In the genomic region with DNA sequence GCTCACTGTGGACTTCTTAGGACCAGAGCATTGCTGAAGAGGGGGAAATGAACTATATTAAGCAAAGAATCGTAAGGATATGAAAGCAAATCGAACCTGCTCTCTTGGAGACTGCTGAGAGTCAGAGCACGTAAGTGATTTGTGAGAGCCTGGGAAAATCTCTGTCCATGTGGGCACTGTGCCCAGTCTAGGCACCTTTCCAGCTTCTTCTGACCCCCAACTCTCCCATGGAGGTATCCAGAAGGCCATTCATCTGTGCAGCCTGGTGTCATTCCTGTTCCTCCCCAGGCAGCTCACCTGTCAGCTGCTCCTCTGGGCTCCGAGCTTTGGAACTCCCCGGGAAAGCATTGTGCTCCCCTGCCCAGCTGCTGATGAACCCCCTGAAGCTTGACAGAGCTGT, we compare ENCODE assay signal across 16 mouse cellular contexts.
A peak's percentile ranks its signal among the peaks of the same experiment; 100 is the strongest.
DNase-seq lines count a peak whose midpoint lies in the region; ATAC-seq and TF ChIP-seq lines count a peak whose summit lies in the region.
"Had no signal": no experiment of that assay in that cellular context is flagged by ENCODE, and none has a peak within 500 bp of the region (broad histone marks: within the 10 kb centered on the region; RNA-seq: fewer than 3 reads in every experiment).

No protein-coding gene starts in this region.

- no peak overlapping the region for H3K27ac ChIP-seq in hindbrain, postnatal 0 days
- no peak overlapping the region for H3K27ac ChIP-seq in hindbrain, embryonic 12.5 days
- H3K27ac ChIP-seq: forebrain, embryonic 12.5 days; heart, embryonic 10.5 days; hindbrain, embryonic 10.5 days; liver, embryonic 12.5 days; midbrain, embryonic 12.5 days; neural tube, embryonic 15.5 days had no signal

- no peak overlapping the region for H3K9ac ChIP-seq in hindbrain, postnatal 0 days (replicated peaks; ENCODE audit: low read length)
- no peak overlapping the region for H3K9ac ChIP-seq in hindbrain, embryonic 12.5 days
- H3K9ac ChIP-seq: forebrain, embryonic 12.5 days; liver, embryonic 12.5 days; midbrain, embryonic 12.5 days; neural tube, embryonic 15.5 days had no signal

- no peak for TF ChIP-seq CTCF in hindbrain, postnatal 0 days (IDR thresholded peaks at IDR 0.05; ENCODE audit: low read depth)
- TF ChIP-seq CTCF in Patski (IDR thresholded peaks at IDR 0.05): no peak

- peaks cover 5% of the 10 kb centered on the region; the same call in 1 of the 2 replicates for H3K4me1 ChIP-seq in hindbrain, postnatal 0 days (ENCODE audit: insufficient read depth, low read length)
- H3K4me1 ChIP-seq in hindbrain, embryonic 12.5 days: peaks cover 7% of the 10 kb centered on the region; the same call in 1 of the 2 replicates
- H3K4me1 ChIP-seq: heart, embryonic 10.5 days; hindbrain, embryonic 10.5 days; liver, embryonic 12.5 days had no signal

- intact Hi-C loops in left cerebral cortex, postnatal 14 days (cut with DNase I): no loop called here

- WGBS in hindbrain, postnatal 0 days: 27% methylated on average over 5 of the region's 5 CpGs
- 69% methylated on average over 5 of the region's 5 CpGs for WGBS in hindbrain, embryonic 12.5 days

- in situ Hi-C loops in Patski (cut with MboI; ENCODE audit: low pct_unique_long_range_greater_than_20kb): no loop called here

- peak; percentile 49 for DNase-seq in hindbrain, postnatal 0 days (ENCODE audit: low spot score)
- peak; percentile 4 for DNase-seq in Patski (ENCODE audit: low read depth, low spot score)
- DNase-seq in cerebellum, adult 11-12 months: peak; percentile 71
- peak; percentile 58 to 78 for DNase-seq in kidney, adult 8-10 months
- DNase-seq in left cerebral cortex, postnatal 14 days (ENCODE audit: low spot score in 2 of 2): no peak
- DNase-seq in layer of hippocampus, postnatal 10 days (ENCODE audit: low spot score in 2 of 2): no peak
- DNase-seq in MN1 (ENCODE audit: low spot score): no peak
- DNase-seq: right cerebral cortex, postnatal 14 days had no signal

- H3K9me3 ChIP-seq in hindbrain, postnatal 0 days (ENCODE audit: low read length): no peaks in the 10 kb centered on the region
- H3K9me3 ChIP-seq in hindbrain, embryonic 12.5 days (replicated peaks): no peaks in the 10 kb centered on the region
- H3K9me3 ChIP-seq: forebrain, embryonic 12.5 days; heart, embryonic 10.5 days; hindbrain, embryonic 10.5 days; liver, embryonic 12.5 days; midbrain, embryonic 12.5 days; neural tube, embryonic 15.5 days had no signal

- CTCF ChIA-PET in Patski (lab: Charles Lee): interaction anchor here (1.3 kb wide), 1 partner anchor 155 kb away, joined by 3 read pairs; no protein-coding TSS in a partner anchor

- H3K27me3 ChIP-seq in hindbrain, postnatal 0 days (ENCODE audit: insufficient read depth, low read length): no peaks in the 10 kb centered on the region
- H3K27me3 ChIP-seq in hindbrain, embryonic 12.5 days: no peaks in the 10 kb centered on the region
- no peaks in the 10 kb centered on the region for H3K27me3 ChIP-seq in Patski
- H3K27me3 ChIP-seq: liver, embryonic 12.5 days; midbrain, embryonic 12.5 days; neural tube, embryonic 15.5 days had no signal

- no peak overlapping the region for H3K4me3 ChIP-seq in hindbrain, postnatal 0 days (ENCODE audit: low read length)
- H3K4me3 ChIP-seq in hindbrain, embryonic 12.5 days: no peak overlapping the region
- H3K4me3 ChIP-seq: forebrain, embryonic 12.5 days; heart, embryonic 10.5 days; hindbrain, embryonic 10.5 days; liver, embryonic 12.5 days; midbrain, embryonic 12.5 days; neural tube, embryonic 15.5 days had no signal

- POLR2A ChIA-PET in Patski (lab: Charles Lee): no interaction called here

- H3K4me2 ChIP-seq in hindbrain, postnatal 0 days (ENCODE audit: low read depth, low read length): no peak overlapping the region
- H3K4me2 ChIP-seq in hindbrain, embryonic 12.5 days (replicated peaks): no peak overlapping the region
- H3K4me2 ChIP-seq: forebrain, embryonic 12.5 days; liver, embryonic 12.5 days; midbrain, embryonic 12.5 days; neural tube, embryonic 15.5 days had no signal

- no peak for ATAC-seq in hindbrain, postnatal 0 days
- ATAC-seq in hindbrain, embryonic 12.5 days (ENCODE audit: low FRiP score): no peak
- ATAC-seq in Patski: no peak
- ATAC-seq: liver, embryonic 12.5 days had no signal

- H3K36me3 ChIP-seq in hindbrain, postnatal 0 days (ENCODE audit: insufficient read depth, low read length): no peaks in the 10 kb centered on the region
- H3K36me3 ChIP-seq in hindbrain, embryonic 12.5 days: no peaks in the 10 kb centered on the region
- H3K36me3 ChIP-seq: forebrain, embryonic 12.5 days; G1E; heart, embryonic 10.5 days; hindbrain, embryonic 10.5 days; liver, embryonic 12.5 days; midbrain, embryonic 12.5 days; neural tube, embryonic 15.5 days had no signal

Comparison
In these comparisons a context has a peak if more than half of its experiments do, and no peak if none do; other contexts are left out.
1. DNase-seq: peak in hindbrain, postnatal 0 days (single experiment), Patski (single experiment), cerebellum, adult 11-12 months (single experiment) and kidney, adult 8-10 months (2 of 2); none in left cerebral cortex, postnatal 14 days (0 of 2), layer of hippocampus, postnatal 10 days (0 of 2) and MN1 (single experiment).